Mouse (Mus musculus) neural tube, embryonic 12.5 days (tissue): ENCODE results near the gene Kdm3a. TPM values are rescaled to one million over a fixed set of nuclear protein-coding genes. Genes with fewer than 3 reads are reported as not detected.
A peak's percentile ranks its signal among the peaks of the same experiment; 100 is the strongest.

Experiments
- ATAC-seq: fragments of 200-750 bp; cut with Nextera tagmentation; 2 replicates; pipeline ENCODE4 v1.8.0; 2017; ENCODE audit warnings: low read depth, mild to moderate bottlenecking, moderate TSS enrichment, moderate library complexity; ENCODE audit not compliant: low FRiP score
- H3K27ac ChIP-seq: fragments of 300-500 bp; sonication (generic); 2 replicates; pipeline ENCODE4 v1.5.1; 2016
- H3K27me3 ChIP-seq: fragments of 300-500 bp; sonication (generic); replicated peaks from 2 replicates; pipeline ENCODE4 v1.6.1; 2016; ENCODE audit warnings: mild to moderate bottlenecking
- H3K36me3 ChIP-seq: fragments of 300-500 bp; sonication (generic); 2 replicates; pipeline ENCODE4 v1.6.1; 2016; ENCODE audit warnings: mild to moderate bottlenecking
- H3K4me1 ChIP-seq: fragments of 300-500 bp; sonication (generic); 2 replicates; pipeline ENCODE4 v1.6.1; 2016
- H3K4me2 ChIP-seq: fragments of 300-500 bp; sonication (generic); replicated peaks from 2 replicates; pipeline ENCODE4 v1.6.1; 2016; ENCODE audit warnings: mild to moderate bottlenecking
- H3K4me3 ChIP-seq: fragments of 300-500 bp; sonication (generic); 2 replicates; pipeline ENCODE4 v1.5.1; 2016
- H3K9ac ChIP-seq: fragments of 300-500 bp; sonication (generic); 2 replicates; pipeline ENCODE4 v1.6.1; 2016; ENCODE audit warnings: mild to moderate bottlenecking
- H3K9me3 ChIP-seq: fragments of 300-500 bp; sonication (generic); 2 replicates; pipeline ENCODE4 v1.6.1; 2016; ENCODE audit warnings: mild to moderate bottlenecking
- WGBS: fragments of 180-500 bp; shearing (Covaris S2); methylation state at CpG from one replicate; pipeline ENCODE4 v1.1.7; 2016; 5-methylcytosine and 5-hydroxymethylcytosine counted together
- polyA plus RNA-seq: library from polyadenylated mRNA; unstranded; fragments of >200 nt; fragmentation: Nextera tagmentation; extraction: Ambion mirVana; gene quantifications from 2 replicates; pipeline ENCODE4 v1.2.1, GENCODE M21; 2016

The Kdm3a gene
- 77.8 and 79.6 TPM in 2 replicates for polyA plus RNA-seq

GRCm38 (mm10) chr6:71632829-71633662 is at the start of gene Kdm3a:
Kdm3a (minus strand) TSS chr6:71632990.
- Histone ChIP-seq H3K4me3 (peak within 1 kb of the TSS; percentile 83), H3K27ac (peak within 1 kb of the TSS; percentile 95), H3K4me1 (peaks cover 24% of the 10 kb centered on the region), H3K4me2 (peak within 1 kb of the TSS; percentile 80), H3K9me3 (no peaks in the 10 kb centered on the region), H3K27me3 (0 out of 2 replicates have a peak, but pooled peaks cover 7% of the 10 kb centered on the region), H3K36me3 (peaks cover 11% of the 10 kb centered on the region; the same call in 1 of the 2 replicates), H3K9ac (peak within 1 kb of the TSS; percentile 82)
- ATAC-seq, result peak; percentile 98
- under 1% methylated on average over 63 of the region's 63 CpGs for WGBS

- Histone ChIP-seq H3K36me3 (no peaks in the 10 kb centered on the region), H3K9me3 (no peaks in the 10 kb centered on the region), H3K4me2 (no peak overlapping the region), H3K27ac (no peak overlapping the region), H3K4me1 (no peaks in the 10 kb centered on the region), H3K27me3 (no peaks in the 10 kb centered on the region), H3K9ac (no peak overlapping the region), H3K4me3 (no peak overlapping the region)
- WGBS, result 65% methylated on average over 7 of the region's 7 CpGs
- ATAC-seq, result no peak
These were observed 46.1 kb upstream of the Kdm3a start for GRCm38 (mm10) chr6:71678891-71679290.

- H3K4me2 ChIP-seq, result no peak overlapping the region
- 75% methylated on average over 2 of the region's 2 CpGs for WGBS
- no peak for ATAC-seq
- no peak overlapping the region for H3K4me3 ChIP-seq
- no peaks in the 10 kb centered on the region for H3K9me3 ChIP-seq
- H3K27me3 ChIP-seq, result no peaks in the 10 kb centered on the region
- H3K4me1 ChIP-seq, result no peaks in the 10 kb centered on the region
- no peaks in the 10 kb centered on the region for H3K36me3 ChIP-seq
- no peak overlapping the region for H3K27ac ChIP-seq
- no peak overlapping the region for H3K9ac ChIP-seq
These were observed 40.4 kb upstream of the Kdm3a start for GRCm38 (mm10) chr6:71673166-71673565.

- no peak for ATAC-seq
These were observed 31.7 kb upstream of the Kdm3a start for GRCm38 (mm10) chr6:71664511-71664910.

GRCm38 (mm10) chr6:71658290-71658689 is 25.5 kb upstream of the Kdm3a start:
- no peaks in the 10 kb centered on the region for H3K4me1 ChIP-seq
- H3K4me3 ChIP-seq, result no peak overlapping the region
- no peaks in the 10 kb centered on the region for H3K9me3 ChIP-seq
- no peak overlapping the region for H3K4me2 ChIP-seq
- no peak for ATAC-seq
- H3K36me3 ChIP-seq, result no peaks in the 10 kb centered on the region
- no peak overlapping the region for H3K9ac ChIP-seq
- 84% methylated on average over 2 of the region's 2 CpGs for WGBS
- H3K27me3 ChIP-seq, result no peaks in the 10 kb centered on the region
- no peak overlapping the region for H3K27ac ChIP-seq

More at GRCm38 (mm10) chr6:71664511-71664910, 31.7 kb upstream of the Kdm3a start:
- H3K36me3 ChIP-seq, result no peaks in the 10 kb centered on the region
- H3K4me1 ChIP-seq, result no peaks in the 10 kb centered on the region
- WGBS, result 72% methylated on average over 1 of the region's 1 CpGs
- H3K9ac ChIP-seq, result no peak overlapping the region
- no peak overlapping the region for H3K4me3 ChIP-seq
- H3K27ac ChIP-seq, result no peak overlapping the region
- no peaks in the 10 kb centered on the region for H3K9me3 ChIP-seq
- H3K27me3 ChIP-seq, result no peaks in the 10 kb centered on the region
- no peak overlapping the region for H3K4me2 ChIP-seq

- WGBS, result 75% methylated on average over 3 of the region's 3 CpGs
- no peaks in the 10 kb centered on the region for H3K27me3 ChIP-seq
- no peak overlapping the region for H3K4me2 ChIP-seq
- H3K9ac ChIP-seq, result no peak overlapping the region
- H3K4me1 ChIP-seq, result no peaks in the 10 kb centered on the region
- no peak overlapping the region for H3K27ac ChIP-seq
- no peaks in the 10 kb centered on the region for H3K36me3 ChIP-seq
- no peak overlapping the region for H3K4me3 ChIP-seq
- ATAC-seq, result no peak
- H3K9me3 ChIP-seq, result no peaks in the 10 kb centered on the region
These were observed 23.0 kb upstream of the Kdm3a start for GRCm38 (mm10) chr6:71655835-71656234.

GRCm38 (mm10) chr6:71651868-71652267 is 19.1 kb upstream of the Kdm3a start:
- Histone ChIP-seq H3K36me3 (no peaks in the 10 kb centered on the region), H3K9me3 (no peaks in the 10 kb centered on the region), H3K4me1 (no peaks in the 10 kb centered on the region), H3K27ac (no peak overlapping the region), H3K4me3 (no peak overlapping the region), H3K4me2 (no peak overlapping the region), H3K27me3 (no peaks in the 10 kb centered on the region), H3K9ac (no peak overlapping the region)
- ATAC-seq, result no peak
- WGBS, result 80% methylated on average over 2 of the region's 2 CpGs

GRCm38 (mm10) chr6:71632486-71632828 is 333 bp downstream of the Kdm3a start:
- WGBS, result under 1% methylated on average over 41 of the region's 41 CpGs
- Histone ChIP-seq H3K4me1 (peaks cover 24% of the 10 kb centered on the region), H3K36me3 (peaks cover 14% of the 10 kb centered on the region; the same call in 1 of the 2 replicates), H3K27ac (peak overlapping the region; percentile 86), H3K9ac (peak overlapping the region; percentile 82), H3K27me3 (0 out of 2 replicates have a peak, but pooled peaks cover 6% of the 10 kb centered on the region), H3K4me2 (peak overlapping the region; percentile 80), H3K4me3 (peak overlapping the region; percentile 83), H3K9me3 (no peaks in the 10 kb centered on the region)
- ATAC-seq, result no peak; the same call in 1 of the 2 replicates

- Histone ChIP-seq H3K9ac (peak overlapping the region; percentile 82), H3K4me2 (peak overlapping the region; percentile 80), H3K4me3 (peak overlapping the region; percentile 83), H3K9me3 (no peaks in the 10 kb centered on the region), H3K4me1 (peaks cover 24% of the 10 kb centered on the region), H3K27me3 (0 out of 2 replicates have a peak, but pooled peaks cover 3% of the 10 kb centered on the region), H3K36me3 (peaks cover 19% of the 10 kb centered on the region), H3K27ac (peak overlapping the region; percentile 86; the same call in 1 of the 2 replicates)
- peak; percentile 1; the same call in 1 of the 2 replicates for ATAC-seq
- WGBS, result under 1% methylated on average over 40 of the region's 42 CpGs
These were observed 906 bp downstream of the Kdm3a start for GRCm38 (mm10) chr6:71631706-71632461.

GRCm38 (mm10) chr6:71631196-71631595 is 1.6 kb downstream of the Kdm3a start:
- WGBS, result 9% methylated on average over 2 of the region's 2 CpGs
- ATAC-seq, result no peak

GRCm38 (mm10) chr6:71627325-71627724 is 5.5 kb downstream of the Kdm3a start:
- Histone ChIP-seq H3K27me3 (no peaks in the 10 kb centered on the region), H3K9me3 (no peaks in the 10 kb centered on the region), H3K9ac (no peak overlapping the region), H3K4me2 (no peak overlapping the region), H3K4me3 (no peak overlapping the region), H3K27ac (no peak overlapping the region), H3K4me1 (peaks cover 24% of the 10 kb centered on the region), H3K36me3 (peaks cover 57% of the 10 kb centered on the region)
- ATAC-seq, result no peak

More at GRCm38 (mm10) chr6:71631196-71631595, 1.6 kb downstream of the Kdm3a start:
- no peaks in the 10 kb centered on the region for H3K27me3 ChIP-seq
- H3K36me3 ChIP-seq, result peaks cover 24% of the 10 kb centered on the region
- H3K9ac ChIP-seq, result peak overlapping the region; percentile 82; the same call in 1 of the 2 replicates
- peak overlapping the region; percentile 83 for H3K4me3 ChIP-seq
- no peaks in the 10 kb centered on the region for H3K9me3 ChIP-seq
- no peak overlapping the region for H3K27ac ChIP-seq
- peak overlapping the region; percentile 80 for H3K4me2 ChIP-seq
- peaks cover 24% of the 10 kb centered on the region for H3K4me1 ChIP-seq

GRCm38 (mm10) chr6:71625984-71626383 is 6.8 kb downstream of the Kdm3a start:
- no peak overlapping the region for H3K9ac ChIP-seq
- H3K36me3 ChIP-seq, result peaks cover 68% of the 10 kb centered on the region
- 88% methylated on average over 2 of the region's 2 CpGs for WGBS
- H3K4me3 ChIP-seq, result no peak overlapping the region
- H3K27me3 ChIP-seq, result no peaks in the 10 kb centered on the region
- no peaks in the 10 kb centered on the region for H3K9me3 ChIP-seq
- ATAC-seq, result no peak
- H3K27ac ChIP-seq, result no peak overlapping the region
- H3K4me2 ChIP-seq, result no peak overlapping the region
- H3K4me1 ChIP-seq, result peaks cover 17% of the 10 kb centered on the region
